Mouse (Mus musculus): ENCODE measurements around the gene Hbb-bt.
"Not testable (repeated sequence)": the region's sequence is repeated elsewhere in the genome, so short reads cannot be mapped to it uniquely, and the experiment has no call there.

Hbb-bt gene

GRCm38 (mm10) chr7:103813766-103814165, at the start of gene Hbb-bt:
Gene Hbb-bt (minus strand): TSS chr7:103813996.
- CTCF ChIA-PET, result interaction anchor here (0.6 kb wide), 1 partner anchor 1187 kb away, joined by 7 read pairs; no protein-coding TSS in a partner anchor

DNA sequence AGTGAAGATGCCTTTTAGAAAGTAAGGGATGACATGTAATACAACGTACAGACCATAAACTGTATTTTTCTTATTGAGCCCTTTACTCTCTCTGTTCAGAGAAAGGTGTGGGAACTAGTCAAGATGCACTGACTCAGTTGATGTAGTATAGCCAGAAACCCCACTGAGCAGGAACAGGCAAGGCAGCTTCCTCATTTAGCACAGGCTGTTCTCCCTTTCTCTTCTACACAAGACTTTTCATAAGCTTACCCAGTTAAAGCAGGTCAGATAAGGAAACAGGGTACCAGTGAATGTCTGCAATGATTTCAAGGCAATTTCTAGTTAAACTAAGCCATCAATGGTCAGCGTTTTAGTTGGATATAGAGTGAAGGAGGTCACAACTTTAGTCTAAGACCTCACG, 47.7 kb upstream of the Hbb-bt start:
- CTCF ChIA-PET, result interaction anchor here (0.6 kb wide), 1 partner anchor 67 kb away, joined by 3 read pairs; no protein-coding TSS in a partner anchor

- CTCF ChIA-PET, result interaction anchor here (0.6 kb wide), 1 partner anchor 67 kb away, joined by 3 read pairs; no protein-coding TSS in a partner anchor
These were observed 47.1 kb upstream of the Hbb-bt start for GRCm38 (mm10) chr7:103860855-103861254.

DNA sequence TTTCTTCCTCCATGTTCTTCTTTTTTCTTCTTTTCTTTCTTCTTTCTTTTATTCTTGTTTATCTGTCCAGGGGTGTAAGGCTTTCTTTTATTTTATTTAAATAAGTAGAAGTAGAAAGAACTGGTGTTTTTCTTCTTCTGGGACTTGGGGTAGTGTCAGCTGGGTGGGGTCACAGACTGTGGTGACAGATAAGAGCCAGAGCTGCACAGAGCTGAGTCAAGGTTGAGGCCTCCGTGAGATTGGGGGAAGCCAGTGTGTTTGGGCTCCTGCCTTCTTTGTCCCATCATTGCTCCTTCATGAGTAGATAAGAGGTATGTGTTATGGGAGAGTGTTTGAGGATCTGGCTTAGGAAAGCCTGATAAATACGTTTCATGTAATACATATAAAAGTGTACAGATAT, 45.3 kb upstream of the Hbb-bt start:
- CTCF ChIA-PET, result no interaction called here

GRCm38 (mm10) chr7:103854669-103855068, 40.9 kb upstream of the Hbb-bt start:
- CTCF ChIA-PET, result no interaction called here

DNA sequence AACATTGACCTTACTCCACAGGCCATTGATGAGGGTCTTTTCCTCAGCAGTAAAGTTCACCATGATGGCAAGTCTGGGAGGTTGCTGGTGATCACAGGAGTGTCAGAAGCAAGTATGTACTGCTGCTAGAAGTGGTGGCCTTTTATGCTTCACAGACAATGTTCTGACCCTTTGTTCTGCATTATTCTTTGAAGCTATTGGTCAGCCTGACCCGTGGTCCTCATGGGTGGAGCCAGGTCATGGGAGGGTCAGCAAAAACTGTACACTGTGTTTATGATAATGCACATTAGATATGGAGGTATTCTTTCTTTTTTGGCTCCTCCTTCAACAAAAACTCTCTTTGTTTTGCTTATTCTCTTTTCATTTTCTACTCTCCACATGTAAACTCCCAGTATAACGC, 39.3 kb upstream of the Hbb-bt start, which contains the start of gene Hbb-y:
Gene Hbb-y, minus strand, starts transcription at position 127 of the 400 bp plus-strand sequence.
- CTCF ChIA-PET, result no interaction called here

- CTCF ChIA-PET, result no interaction called here
These were observed 30.9 kb upstream of the Hbb-bt start for GRCm38 (mm10) chr7:103844525-103845325.

DNA sequence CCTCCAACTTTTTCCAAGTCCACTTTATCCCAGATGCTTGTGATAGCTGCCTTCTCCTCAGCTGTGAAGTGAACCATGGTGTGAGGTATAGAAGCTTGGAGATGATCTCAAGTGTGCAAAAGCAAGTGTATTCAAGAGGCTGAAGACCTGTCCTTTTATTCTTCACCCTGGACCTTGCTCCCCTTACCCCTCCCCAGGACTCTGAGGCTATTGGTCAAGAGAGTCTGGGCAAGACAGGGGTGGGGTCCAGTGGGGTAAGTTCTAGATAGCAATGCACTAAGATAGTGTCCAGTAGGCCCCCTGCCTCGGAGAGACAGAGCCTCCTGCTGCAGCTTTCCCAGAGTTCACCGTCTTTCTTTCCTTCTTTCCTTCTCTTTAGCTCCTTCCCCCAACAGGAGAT, 29.2 kb upstream of the Hbb-bt start, which contains the start of gene Hbb-bh1:
Gene Hbb-bh1, minus strand, starts transcription at position 131 of the 400 bp plus-strand sequence.
- CTCF ChIA-PET, result no interaction called here

DNA sequence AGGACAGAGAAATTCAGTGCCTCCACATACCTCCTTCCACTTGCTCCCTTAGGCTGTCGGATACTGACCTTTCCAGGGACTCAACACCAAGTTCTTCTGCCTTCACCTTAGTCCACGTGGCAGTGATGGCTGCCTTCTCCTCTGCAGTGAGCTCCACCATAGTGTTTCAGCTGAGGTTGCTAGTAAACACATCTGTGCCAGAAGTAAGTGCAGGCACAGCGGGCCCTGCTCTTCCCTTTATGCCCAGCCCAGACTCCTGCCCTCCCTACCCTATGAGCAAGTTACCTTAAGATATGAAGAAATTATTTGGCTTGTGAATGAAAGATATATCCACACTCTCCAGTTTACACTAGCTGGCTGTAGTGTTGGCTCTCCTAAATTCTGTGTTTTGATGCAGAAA, 26.5 kb upstream of the Hbb-bt start, which contains the start of gene Hbb-bh2:
Gene Hbb-bh2, minus strand, starts transcription at position 253 of the 400 bp plus-strand sequence.
- CTCF ChIA-PET, result no interaction called here

DNA sequence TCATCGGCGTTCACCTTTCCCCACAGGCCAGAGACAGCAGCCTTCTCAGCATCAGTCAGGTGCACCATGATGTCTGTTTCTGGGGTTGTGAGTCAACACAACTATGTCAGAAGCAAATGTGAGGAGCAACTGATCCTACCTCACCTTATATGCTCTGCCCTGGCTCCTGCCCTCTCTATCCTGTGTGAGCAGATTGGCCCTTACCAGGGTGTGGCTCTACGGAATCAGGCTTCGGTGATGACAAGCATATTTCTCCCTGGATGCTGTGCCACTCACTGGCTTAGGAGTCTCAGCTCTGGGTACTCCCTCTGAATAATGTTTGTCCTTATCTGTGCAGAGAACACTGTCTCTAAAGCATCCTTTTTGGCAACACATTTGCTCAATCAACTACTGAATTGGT, 14.0 kb upstream of the Hbb-bt start, which contains the start of gene Hbb-bs:
Gene Hbb-bs, minus strand, starts transcription at position 289 of the 400 bp plus-strand sequence.
- CTCF ChIA-PET, result no interaction called here

DNA sequence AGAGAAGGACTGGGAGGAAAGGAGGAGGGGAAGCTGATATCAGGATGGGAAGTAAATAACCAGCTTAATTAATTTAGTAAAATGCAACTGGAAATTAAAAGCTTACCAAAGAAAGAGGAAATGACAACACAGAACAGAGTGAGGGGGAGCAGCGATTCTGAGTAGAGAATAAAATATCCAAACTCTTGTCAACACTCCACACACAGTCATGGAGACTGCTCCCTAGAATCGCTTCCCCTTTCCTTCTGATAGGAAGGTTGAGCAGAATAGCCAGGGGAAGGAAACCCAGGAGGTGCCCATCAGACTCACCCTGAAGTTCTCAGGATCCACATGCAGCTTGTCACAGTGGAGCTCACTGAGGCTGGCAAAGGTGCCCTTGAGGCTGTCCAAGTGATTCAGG, 13.3 kb upstream of the Hbb-bt start:
- CTCF ChIA-PET, result not testable (repeated sequence)

DNA sequence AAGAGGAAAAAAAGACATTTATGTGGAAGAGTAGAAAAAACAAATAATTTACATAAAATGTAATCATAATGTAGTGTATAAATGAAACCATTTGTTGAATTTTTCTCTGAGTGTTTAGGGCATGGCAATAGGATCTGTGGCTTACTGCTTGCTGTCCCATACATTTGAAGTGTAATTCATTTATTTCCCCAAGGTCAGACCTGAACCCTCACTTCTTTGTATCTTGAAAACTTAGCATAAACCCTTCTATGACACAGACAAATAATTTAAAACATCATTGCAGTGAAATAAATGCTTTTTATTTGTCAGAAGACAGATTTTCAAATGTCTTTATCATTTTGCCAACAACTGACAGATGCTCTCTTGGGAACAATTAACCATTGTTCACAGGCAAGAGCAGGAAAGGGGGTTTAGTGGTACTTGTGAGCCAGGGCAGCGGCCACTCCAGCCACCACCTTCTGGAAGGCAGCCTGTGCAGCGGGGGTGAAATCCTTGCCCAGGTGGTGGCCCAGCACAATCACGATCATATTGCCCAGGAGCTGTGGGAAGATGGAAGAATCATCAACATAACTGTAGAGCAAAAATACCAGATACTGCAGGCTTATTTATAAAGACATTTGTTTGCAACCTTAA, 12.6 kb upstream of the Hbb-bt start:
- CTCF ChIA-PET, result no interaction called here

DNA sequence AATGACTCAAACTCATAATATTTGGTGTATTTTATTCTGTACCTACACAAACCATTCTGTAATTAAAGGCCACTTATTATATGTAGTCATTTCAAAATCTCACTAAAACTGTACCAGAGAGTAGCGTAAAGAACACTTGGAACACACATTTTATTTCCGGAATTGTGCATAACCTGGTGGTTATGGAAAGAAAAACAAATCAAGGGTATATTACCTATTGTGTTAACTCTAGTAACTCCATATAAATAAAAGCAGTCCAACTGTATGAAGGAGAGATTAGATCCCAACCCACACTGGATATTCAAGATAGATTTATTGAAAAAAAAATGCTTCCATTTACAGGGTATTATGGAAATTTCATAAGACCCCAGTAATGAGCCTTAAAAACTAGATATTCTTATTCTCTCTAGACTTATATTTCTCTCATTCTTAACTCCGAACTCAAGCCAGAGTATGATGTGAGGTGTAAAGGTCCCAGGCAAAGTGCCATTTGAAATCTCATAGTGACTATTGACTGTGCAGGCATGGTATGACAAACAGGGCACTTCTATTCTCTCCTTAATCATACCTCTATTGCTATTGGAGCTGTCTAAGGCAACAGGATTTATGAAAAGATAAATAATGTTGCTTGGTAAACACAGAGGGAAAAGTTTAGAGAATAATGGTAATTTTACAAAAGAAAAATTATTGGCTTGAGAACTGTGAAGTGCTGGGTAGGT, 11.9 kb upstream of the Hbb-bt start:
- CTCF ChIA-PET, result no interaction called here

DNA sequence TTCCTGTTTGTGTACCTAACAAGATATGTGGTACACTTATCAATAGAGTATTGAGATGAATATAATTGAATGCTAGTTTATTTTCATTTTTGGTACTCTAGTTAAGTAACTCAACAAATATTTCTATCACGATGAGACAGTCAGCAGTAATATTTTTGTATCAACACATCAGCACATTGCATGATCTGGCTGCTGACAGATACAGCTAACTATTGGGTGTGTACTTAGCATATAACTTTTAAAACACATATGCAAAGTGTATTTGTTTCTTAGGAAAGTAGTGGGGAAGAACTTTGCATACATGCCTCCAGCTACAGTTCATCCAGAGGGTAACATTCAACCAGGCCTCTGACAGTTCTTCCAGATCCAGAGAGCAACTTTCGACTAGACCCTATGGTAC, 10.8 kb upstream of the Hbb-bt start:
- CTCF ChIA-PET, result no interaction called here

- CTCF ChIA-PET, result not testable (repeated sequence)
These were observed 1.3 kb upstream of the Hbb-bt start for GRCm38 (mm10) chr7:103815085-103815484.

DNA sequence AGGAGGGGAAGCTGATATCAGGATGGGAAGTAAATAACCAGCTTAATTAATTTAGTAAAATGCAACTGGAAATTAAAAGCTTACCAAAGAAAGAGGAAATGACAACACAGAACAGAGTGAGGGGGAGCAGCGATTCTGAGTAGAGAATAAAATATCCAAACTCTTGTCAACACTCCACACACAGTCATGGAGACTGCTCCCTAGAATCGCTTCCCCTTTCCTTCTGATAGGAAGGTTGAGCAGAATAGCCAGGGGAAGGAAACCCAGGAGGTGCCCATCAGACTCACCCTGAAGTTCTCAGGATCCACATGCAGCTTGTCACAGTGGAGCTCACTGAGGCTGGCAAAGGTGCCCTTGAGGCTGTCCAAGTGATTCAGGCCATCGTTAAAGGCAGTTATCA, 644 bp downstream of the Hbb-bt start:
- CTCF ChIA-PET, result interaction anchor here (0.6 kb wide), 1 partner anchor 1187 kb away, joined by 7 read pairs; no protein-coding TSS in a partner anchor

DNA sequence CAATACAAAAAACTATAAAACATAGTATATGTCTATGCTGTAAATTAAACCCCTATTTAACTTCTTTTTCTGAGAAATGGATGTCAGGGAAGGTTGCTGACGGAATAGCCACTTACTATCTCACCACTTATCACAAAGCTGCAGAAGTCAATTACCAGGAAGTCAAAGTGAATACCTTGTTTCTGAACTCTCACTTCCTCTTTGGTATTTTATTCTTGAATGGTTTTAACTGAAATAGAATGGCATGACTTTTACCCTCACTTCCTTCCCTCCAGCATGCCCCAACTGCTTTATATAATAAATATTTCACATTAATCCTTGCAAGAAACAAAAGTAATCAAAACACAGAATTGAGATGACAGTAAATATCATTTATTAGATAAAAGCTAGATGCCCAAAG, 1.6 kb downstream of the Hbb-bt start:
- CTCF ChIA-PET, result no interaction called here

- CTCF ChIA-PET, result no interaction called here
These were observed 2.5 kb downstream of the Hbb-bt start for GRCm38 (mm10) chr7:103811223-103811845.

DNA sequence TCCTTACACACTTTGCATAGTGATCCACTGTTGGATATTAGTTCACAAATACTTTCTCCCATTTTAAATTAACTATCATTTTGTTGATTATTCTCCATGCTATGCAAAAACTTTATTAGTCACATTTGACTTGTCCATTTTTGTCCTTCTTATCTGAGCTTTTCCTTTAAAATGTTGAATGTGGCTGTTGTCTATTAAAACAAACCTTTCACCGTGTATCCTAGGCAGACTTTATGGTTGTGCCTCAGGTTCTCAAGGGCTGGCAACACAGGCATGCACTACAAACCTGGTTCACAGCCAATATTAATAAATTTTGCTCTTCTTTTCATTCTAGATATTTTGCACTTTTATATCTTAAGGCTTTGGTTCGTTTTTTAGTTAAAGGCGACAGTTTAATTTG, 3.0 kb downstream of the Hbb-bt start:
- CTCF ChIA-PET, result no interaction called here

GRCm38 (mm10) chr7:103810296-103810695, 3.5 kb downstream of the Hbb-bt start:
- CTCF ChIA-PET, result no interaction called here

- CTCF ChIA-PET, result no interaction called here
These were observed 4.0 kb downstream of the Hbb-bt start for GRCm38 (mm10) chr7:103809801-103810155.

All from spleen, embryonic (tissue).